Mouse (Mus musculus) megakaryocyte-erythroid progenitor cell, adult 5-6 weeks (primary cell): Measurements from ENCODE around the gene Fam168b. TPM values are rescaled to one million over a fixed set of nuclear protein-coding genes. Genes with fewer than 3 reads are reported as not detected.
A peak's percentile ranks its signal among the peaks of the same experiment; 100 is the strongest.

Source experiments
- ATAC-seq: replicated peaks from 2 replicates; pipeline ENCODE4 v1.8.0; 2016; ENCODE audit warnings: mild to moderate bottlenecking, inconsistent platforms; ENCODE audit not compliant: severe bottlenecking, poor library complexity, low FRiP score, low TSS enrichment
- total RNA-seq, 2 experiments: library from RNA; stranded (forward) in 1 of 2; stranded (reverse) in 1 of 2; fragments of 200-1000, 215-1000 nt in 1 of 2; fragments of >200 nt in 1 of 2; fragmentation: Nextera tagmentation in 1 of 2; gene quantifications; 2 replicates each; pipeline ENCODE4 v1.2.3; 2014 to 2017

Fam168b gene
- total RNA-seq, 2 experiments from 2014 or later = 49.0 to 62.1 TPM

- no peak for ATAC-seq
Measured at GRCm38 (mm10) chr1:34822003-34822402, 20.9 kb downstream of the Fam168b start.

GRCm38 (mm10) chr1:34821411-34821810, 21.5 kb downstream of the Fam168b start:
- no peak for ATAC-seq

- no peak for ATAC-seq
Measured at GRCm38 (mm10) chr1:34819225-34819910, 23.5 kb downstream of the Fam168b start.

- no peak for ATAC-seq
Measured at GRCm38 (mm10) chr1:34815843-34816242, 27.0 kb downstream of the Fam168b start.

- ATAC-seq = no peak
Measured at GRCm38 (mm10) chr1:34812407-34813247, 30.2 kb downstream of the Fam168b start.

GRCm38 (mm10) chr1:34811581-34811980, 31.3 kb downstream of the Fam168b start:
- no peak for ATAC-seq

- ATAC-seq = no peak
Measured at GRCm38 (mm10) chr1:34811035-34811434, 31.8 kb downstream of the Fam168b start.

- ATAC-seq = no peak
Measured at GRCm38 (mm10) chr1:34810293-34810692, 32.6 kb downstream of the Fam168b start.

- no peak for ATAC-seq
Measured at GRCm38 (mm10) chr1:34808445-34808844, 34.4 kb downstream of the Fam168b start.

- ATAC-seq = no peak
Measured at GRCm38 (mm10) chr1:34805931-34806520, 36.8 kb downstream of the Fam168b start.

- no peak for ATAC-seq
Measured at GRCm38 (mm10) chr1:34804863-34805262, 38.0 kb downstream of the Fam168b start.

GRCm38 (mm10) chr1:34802290-34802642, 40.6 kb downstream of the Fam168b start:
- ATAC-seq = peak; percentile 53

- peak; percentile 87 for ATAC-seq
Measured at GRCm38 (mm10) chr1:34801616-34802289, 41.1 kb downstream of the Fam168b start.

- ATAC-seq = no peak
Measured at GRCm38 (mm10) chr1:34799140-34799539, 43.7 kb downstream of the Fam168b start.

- ATAC-seq = no peak
Measured at GRCm38 (mm10) chr1:34793304-34794300, 49.3 kb downstream of the Fam168b start.

GRCm38 (mm10) chr1:34783538-34784161, 59.2 kb downstream of the Fam168b start:
- ATAC-seq = no peak

- no peak for ATAC-seq
Measured at GRCm38 (mm10) chr1:34775870-34776269, 67.0 kb downstream of the Fam168b start.

- ATAC-seq = no peak
Measured at GRCm38 (mm10) chr1:34768875-34769274, 74.0 kb downstream of the Fam168b start.
